Mouse (Mus musculus): ENCODE data around the gene Atp1b1. TPM values are rescaled to one million over a fixed set of nuclear protein-coding genes. Genes with fewer than 3 reads are reported as not detected.

Atp1b1 gene
- polyA plus RNA-seq, 1 experiment = 46.4 TPM

- TF ChIP-seq CTCF (IDR thresholded peaks at IDR 0.05; ENCODE audit: control insufficient read depth, insufficient read depth, low read length) = no peak
- TF ChIP-seq POLR2A (IDR thresholded peaks at IDR 0.05; ENCODE audit: borderline replicate concordance, control insufficient read depth, low read depth, low read length) = no peak
- WGBS = 76% methylated on average over 6 of the region's 6 CpGs
- H3K4me3 ChIP-seq (replicated peaks; ENCODE audit: control insufficient read depth, low read depth, low read length) = no peak overlapping the region
These were observed 16.2 kb upstream of the Atp1b1 start for GRCm38 (mm10) chr1:164474310-164474709.

GRCm38 (mm10) chr1:164473398-164473797 lies 15.2 kb upstream of the Atp1b1 start:
- 89% methylated on average over 7 of the region's 7 CpGs for WGBS
- no peak overlapping the region for H3K27ac ChIP-seq (ENCODE audit: control insufficient read depth, insufficient read depth, low read depth, low read length, poor library complexity)
- no peak overlapping the region for H3K4me3 ChIP-seq (replicated peaks; ENCODE audit: control insufficient read depth, low read depth, low read length)
- no peak for TF ChIP-seq POLR2A (IDR thresholded peaks at IDR 0.05; ENCODE audit: borderline replicate concordance, control insufficient read depth, low read depth, low read length)
- TF ChIP-seq CTCF (IDR thresholded peaks at IDR 0.05; ENCODE audit: control insufficient read depth, insufficient read depth, low read length) = no peak
- no peaks in the 10 kb centered on the region for H3K4me1 ChIP-seq (ENCODE audit: control insufficient read depth, insufficient read depth, low read length)

More at GRCm38 (mm10) chr1:164474310-164474709, 16.2 kb upstream of the Atp1b1 start:
- no peaks in the 10 kb centered on the region for H3K4me1 ChIP-seq (ENCODE audit: control insufficient read depth, insufficient read depth, low read length)
- H3K27ac ChIP-seq (ENCODE audit: control insufficient read depth, insufficient read depth, low read depth, low read length, poor library complexity) = no peak overlapping the region

- no peak overlapping the region for H3K27ac ChIP-seq (ENCODE audit: control insufficient read depth, insufficient read depth, low read depth, low read length, poor library complexity)
- TF ChIP-seq CTCF (IDR thresholded peaks at IDR 0.05; ENCODE audit: control insufficient read depth, insufficient read depth, low read length) = no peak
- TF ChIP-seq POLR2A (IDR thresholded peaks at IDR 0.05; ENCODE audit: borderline replicate concordance, control insufficient read depth, low read depth, low read length) = no peak
- H3K4me1 ChIP-seq (ENCODE audit: control insufficient read depth, insufficient read depth, low read length) = no peaks in the 10 kb centered on the region
- H3K4me3 ChIP-seq (replicated peaks; ENCODE audit: control insufficient read depth, low read depth, low read length) = no peak overlapping the region
- 90% methylated on average over 5 of the region's 5 CpGs for WGBS
These were observed 13.5 kb upstream of the Atp1b1 start for GRCm38 (mm10) chr1:164471632-164472031.

- Histone ChIP-seq H3K4me1 (ENCODE audit: control insufficient read depth, insufficient read depth, low read length) (no peaks in the 10 kb centered on the region), H3K4me3 (replicated peaks; ENCODE audit: control insufficient read depth, low read depth, low read length) (no peak overlapping the region), H3K27ac (ENCODE audit: control insufficient read depth, insufficient read depth, low read depth, low read length, poor library complexity) (no peak overlapping the region)
- WGBS = 83% methylated on average over 6 of the region's 6 CpGs
- TF ChIP-seq CTCF (IDR thresholded peaks at IDR 0.05; ENCODE audit: control insufficient read depth, insufficient read depth, low read length) (no peak), POLR2A (IDR thresholded peaks at IDR 0.05; ENCODE audit: borderline replicate concordance, control insufficient read depth, low read depth, low read length) (no peak)
These were observed 12.8 kb upstream of the Atp1b1 start for GRCm38 (mm10) chr1:164470985-164471384.

GRCm38 (mm10) chr1:164468329-164468728 lies 10.2 kb upstream of the Atp1b1 start:
- 81% methylated on average over 8 of the region's 8 CpGs for WGBS
- Histone ChIP-seq H3K4me1 (ENCODE audit: control insufficient read depth, insufficient read depth, low read length) (no peaks in the 10 kb centered on the region; the same call in 1 of the 2 replicates), H3K27ac (ENCODE audit: control insufficient read depth, insufficient read depth, low read depth, low read length, poor library complexity) (no peak overlapping the region), H3K4me3 (replicated peaks; ENCODE audit: control insufficient read depth, low read depth, low read length) (no peak overlapping the region)
- TF ChIP-seq POLR2A (IDR thresholded peaks at IDR 0.05; ENCODE audit: borderline replicate concordance, control insufficient read depth, low read depth, low read length) (no peak), CTCF (IDR thresholded peaks at IDR 0.05; ENCODE audit: control insufficient read depth, insufficient read depth, low read length) (no peak)

- H3K4me3 ChIP-seq (replicated peaks; ENCODE audit: control insufficient read depth, low read depth, low read length) = no peak overlapping the region
- WGBS = 86% methylated on average over 10 of the region's 10 CpGs
- TF ChIP-seq POLR2A (IDR thresholded peaks at IDR 0.05; ENCODE audit: borderline replicate concordance, control insufficient read depth, low read depth, low read length) (no peak), CTCF (IDR thresholded peaks at IDR 0.05; ENCODE audit: control insufficient read depth, insufficient read depth, low read length) (no peak)
- H3K4me1 ChIP-seq (ENCODE audit: control insufficient read depth, insufficient read depth, low read length) = no peaks in the 10 kb centered on the region; the same call in 1 of the 2 replicates
- no peak overlapping the region for H3K27ac ChIP-seq (ENCODE audit: control insufficient read depth, insufficient read depth, low read depth, low read length, poor library complexity)
These were observed 9.3 kb upstream of the Atp1b1 start for GRCm38 (mm10) chr1:164467406-164467805.

- 42% methylated on average over 10 of the region's 10 CpGs for whole genome bisulfite sequencing
- Histone ChIP-seq H3K4me3 (replicated peaks; ENCODE audit: control insufficient read depth, low read depth, low read length) (no peak overlapping the region), H3K4me1 (ENCODE audit: control insufficient read depth, insufficient read depth, low read length) (peaks cover under 1% of the 10 kb centered on the region), H3K27ac (ENCODE audit: control insufficient read depth, insufficient read depth, low read depth, low read length, poor library complexity) (no peak overlapping the region)
- TF ChIP-seq POLR2A (IDR thresholded peaks at IDR 0.05; ENCODE audit: borderline replicate concordance, control insufficient read depth, low read depth, low read length) (no peak), CTCF (IDR thresholded peaks at IDR 0.05; ENCODE audit: control insufficient read depth, insufficient read depth, low read length) (no peak)
These were observed 3.6 kb upstream of the Atp1b1 start for GRCm38 (mm10) chr1:164461726-164462125.

GRCm38 (mm10) chr1:164460921-164461697 lies 3.0 kb upstream of the Atp1b1 start:
- 75% methylated on average over 13 of the region's 13 CpGs for WGBS
- no peak overlapping the region for H3K27ac ChIP-seq (ENCODE audit: control insufficient read depth, insufficient read depth, low read depth, low read length, poor library complexity)
- no peak for TF ChIP-seq CTCF (IDR thresholded peaks at IDR 0.05; ENCODE audit: control insufficient read depth, insufficient read depth, low read length)
- no peak for TF ChIP-seq POLR2A (IDR thresholded peaks at IDR 0.05; ENCODE audit: borderline replicate concordance, control insufficient read depth, low read depth, low read length)
- no peak overlapping the region for H3K4me3 ChIP-seq (replicated peaks; ENCODE audit: control insufficient read depth, low read depth, low read length)
- peaks cover 2% of the 10 kb centered on the region for H3K4me1 ChIP-seq (ENCODE audit: control insufficient read depth, insufficient read depth, low read length)

All from bone marrow, adult 2 months (tissue).